Mouse (Mus musculus) spleen, adult 12 weeks (tissue): Measurements from ENCODE around the gene Gns.

Experiments
- DNase-seq: peaks from one replicate; pipeline ENCODE4 v3.0.0; 2022; ENCODE audit warnings: low spot score

Gene Gns

DNA sequence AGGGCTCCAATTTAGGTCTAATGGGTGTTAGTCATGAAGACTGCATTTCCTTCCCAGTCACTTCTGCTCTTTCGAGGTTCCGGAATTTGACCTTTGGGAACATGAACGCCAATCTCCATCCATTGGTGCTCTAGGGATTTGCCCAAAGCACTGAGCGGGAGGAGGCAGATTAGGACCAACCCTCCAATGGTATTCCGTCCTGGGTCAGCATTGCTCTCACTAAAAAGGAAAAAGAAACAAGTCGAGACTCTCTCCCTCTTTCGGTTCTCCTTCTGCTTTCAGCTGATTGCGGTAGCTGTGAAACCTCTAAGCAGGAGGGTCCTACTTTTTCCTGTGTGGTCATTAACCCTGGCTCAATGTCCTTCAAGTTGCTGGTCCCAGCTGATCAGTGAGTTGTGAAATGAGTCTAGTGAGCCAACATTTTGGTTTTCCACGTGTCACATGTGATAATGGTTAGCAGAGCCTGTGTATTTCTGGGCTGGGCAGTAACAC lies 937 bp downstream of the Gns start:
- no peak for DNase-seq

DNA sequence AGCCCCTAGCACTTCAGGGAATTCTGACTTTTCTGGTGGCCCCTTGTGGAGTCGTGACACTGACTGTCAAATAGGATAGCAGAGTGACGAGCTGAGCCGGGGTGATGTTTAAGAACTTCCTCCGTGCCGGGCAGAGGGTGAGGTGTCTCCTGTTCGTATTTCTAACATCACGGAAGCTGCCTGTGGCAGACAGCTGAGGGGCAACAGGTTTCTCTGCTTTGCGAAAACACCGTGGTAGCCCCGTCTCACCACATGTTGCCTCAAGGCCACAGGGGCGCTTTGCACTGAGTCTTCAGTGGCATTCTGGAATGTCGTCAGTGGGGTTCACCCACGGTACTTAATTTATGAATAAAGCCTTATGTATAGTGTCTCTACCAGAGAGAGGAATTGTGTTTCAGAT lies 2.4 kb downstream of the Gns start:
- DNase-seq = no peak

DNA sequence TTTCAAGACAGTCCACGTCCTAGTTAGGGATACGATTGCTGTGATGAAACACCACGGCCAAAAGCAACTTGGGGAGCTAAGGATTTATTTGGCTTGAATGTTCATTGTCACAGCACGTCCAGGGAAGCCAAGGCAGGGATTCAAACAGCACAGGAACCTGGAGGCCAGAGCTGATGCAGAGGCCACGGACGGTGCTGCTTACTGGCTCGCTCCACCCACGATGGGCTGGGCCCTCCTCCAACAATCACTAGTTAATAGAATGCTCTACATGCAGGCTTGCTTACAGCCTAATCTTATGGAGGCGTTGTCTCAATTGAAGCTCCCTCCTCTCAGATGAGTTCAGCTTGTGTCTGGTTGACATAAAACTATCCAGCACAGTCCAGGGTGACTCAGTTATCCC lies 2.9 kb downstream of the Gns start:
- DNase-seq = no peak

DNA sequence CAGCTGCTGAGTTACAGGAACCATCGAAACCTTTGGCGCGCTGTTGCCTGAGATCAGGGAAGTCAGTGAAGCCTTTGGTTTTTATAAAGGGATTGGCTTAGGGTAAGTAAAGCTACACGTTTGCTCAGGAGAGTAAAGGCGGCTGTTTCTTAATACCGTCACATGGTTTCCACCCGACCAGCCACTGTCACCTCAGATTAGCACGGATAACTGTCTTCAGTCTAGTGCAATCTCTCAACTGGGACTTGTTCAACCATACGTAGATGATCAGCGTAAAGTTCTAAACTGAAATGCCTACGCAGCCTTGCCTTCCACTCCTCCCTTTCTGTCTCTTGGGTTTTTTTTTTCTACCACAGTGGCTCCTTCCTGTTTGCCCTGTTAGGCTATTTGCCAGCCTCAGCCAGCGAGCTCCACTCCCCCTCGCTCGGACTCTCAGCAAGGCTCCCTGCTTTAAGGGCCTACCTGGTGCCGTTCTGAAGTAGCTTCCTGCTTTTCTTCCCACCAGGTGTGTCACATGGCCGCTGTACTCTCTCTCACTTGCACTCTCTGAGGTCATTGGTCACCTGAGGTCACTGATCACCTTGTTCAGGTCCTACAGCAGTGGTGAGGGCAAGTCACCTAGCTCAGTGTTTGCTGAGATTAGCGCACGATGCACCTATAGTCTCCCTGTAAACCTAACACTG lies 4.0 kb downstream of the Gns start:
- no peak for DNase-seq

DNA sequence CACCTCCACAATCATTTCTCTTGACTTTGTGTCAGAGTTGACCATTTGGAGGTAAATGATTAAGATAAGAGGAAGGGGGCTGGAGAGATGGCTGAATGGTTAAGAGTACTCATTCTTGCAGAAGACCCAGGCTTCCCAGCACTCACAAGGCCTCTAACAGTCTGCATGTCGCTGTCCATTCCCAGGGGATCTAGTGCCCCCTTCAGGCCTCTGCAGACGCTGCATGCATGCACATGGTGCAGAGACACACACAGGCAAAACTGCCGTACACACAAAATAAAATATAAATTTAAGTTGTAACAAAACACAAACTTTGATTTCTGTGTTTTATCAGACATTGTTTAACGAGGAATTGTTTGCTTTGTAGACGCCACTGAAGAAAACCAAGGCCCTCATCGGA lies 5.9 kb downstream of the Gns start:
- no peak for DNase-seq

DNA sequence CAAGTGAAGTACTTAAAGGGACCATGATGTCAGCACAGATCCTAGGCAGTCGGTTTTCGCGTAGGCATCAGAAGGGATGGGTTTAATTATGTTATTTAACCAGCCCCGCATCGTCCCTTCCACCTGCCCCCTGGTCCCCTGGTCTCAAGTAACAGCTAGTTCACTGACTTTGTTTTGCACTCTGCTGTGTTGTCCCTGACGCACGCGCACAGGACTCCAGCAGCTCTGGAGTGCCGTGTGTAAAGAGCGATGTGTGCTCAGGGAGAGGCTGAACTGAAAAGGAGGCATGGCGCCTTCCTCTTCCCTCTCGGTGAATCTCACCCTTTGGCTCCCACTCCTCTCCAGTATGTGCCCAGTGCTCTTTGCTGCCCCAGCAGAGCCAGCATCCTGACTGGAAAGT lies 9.1 kb downstream of the Gns start:
- no peak for DNase-seq

DNA sequence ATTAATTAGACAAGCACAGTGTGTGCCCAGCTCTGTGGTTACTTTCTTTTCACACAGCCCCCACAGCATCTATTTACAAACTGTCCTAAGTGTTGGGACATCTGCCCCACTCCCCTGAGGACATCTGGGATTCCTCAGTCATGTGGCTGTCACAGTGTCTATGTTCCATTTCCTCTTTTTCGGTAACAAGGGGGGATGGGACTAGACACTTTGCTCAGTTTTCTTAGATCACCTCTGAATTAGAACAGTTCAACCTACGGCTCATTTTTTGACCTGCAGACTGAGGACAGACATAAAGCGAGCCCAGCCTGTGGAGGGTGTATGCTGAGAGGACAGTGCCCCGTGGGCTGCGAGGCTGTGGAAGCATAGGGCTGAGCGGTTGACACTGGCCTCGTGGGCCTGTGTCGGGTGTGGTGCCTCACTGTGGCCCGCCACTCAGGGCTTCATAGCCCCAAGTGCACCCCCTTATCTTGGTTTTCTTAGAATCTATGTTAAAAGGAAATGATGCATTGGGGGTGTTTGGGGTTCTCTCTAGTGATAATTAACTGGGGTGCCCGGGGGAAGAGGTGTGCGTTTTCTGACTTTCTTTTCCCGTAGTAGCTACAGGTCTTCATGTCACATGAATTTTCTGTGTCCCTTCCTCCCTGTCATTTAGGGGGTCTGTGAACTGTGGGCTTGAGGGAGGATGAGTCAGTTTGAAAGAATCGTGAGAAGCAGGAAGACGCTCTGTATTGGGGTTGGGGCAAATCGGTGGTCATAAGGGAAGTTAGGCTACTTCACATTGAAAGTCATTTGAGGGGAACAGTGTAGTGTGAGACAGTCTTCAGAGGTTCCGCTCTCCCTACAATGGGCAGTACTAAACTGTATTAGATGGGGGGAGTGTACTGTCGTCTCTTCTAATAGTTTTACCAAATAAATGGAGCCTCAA lies 10.1 kb downstream of the Gns start:
- DNase-seq = peak; percentile 21

DNA sequence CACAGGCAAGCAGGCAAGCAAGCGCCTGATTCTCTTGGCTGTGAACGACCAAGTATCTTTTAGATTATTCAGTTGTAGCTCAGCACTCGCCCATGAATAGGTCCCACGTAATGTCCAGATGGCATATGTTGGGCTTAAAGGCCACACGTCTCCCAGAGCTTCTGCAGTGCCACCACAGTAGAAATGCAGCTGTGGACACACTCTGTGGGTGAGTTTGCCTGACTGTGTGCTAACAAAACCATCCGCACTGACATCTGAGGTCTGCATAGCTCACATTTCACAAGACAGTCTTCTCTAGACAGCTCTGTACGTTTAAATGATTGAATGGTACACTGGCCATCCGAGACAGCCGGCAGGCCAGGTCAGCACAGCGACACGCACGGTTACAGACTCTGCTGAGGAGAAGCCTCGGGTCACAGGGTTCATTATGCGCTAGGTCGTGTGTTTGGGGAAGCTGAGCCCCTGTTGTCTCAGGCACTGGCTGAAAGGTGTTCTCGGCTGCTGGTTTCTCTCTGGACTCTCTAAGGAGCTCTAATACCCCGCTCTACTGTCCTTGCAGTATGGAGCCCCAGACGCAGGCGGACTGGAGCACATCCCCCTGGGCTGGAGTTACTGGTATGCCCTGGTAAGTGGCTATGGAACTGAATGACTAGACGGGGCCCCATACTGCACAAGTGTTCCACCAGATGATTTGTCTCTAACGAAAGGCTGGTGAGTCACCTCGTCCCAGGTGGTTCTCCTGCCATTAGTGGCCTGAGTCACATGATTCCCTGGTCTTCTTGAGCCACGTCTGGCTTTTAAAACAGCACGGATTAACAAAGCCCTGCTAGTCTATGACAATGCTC lies 11.0 kb downstream of the Gns start:
- no peak for DNase-seq

DNA sequence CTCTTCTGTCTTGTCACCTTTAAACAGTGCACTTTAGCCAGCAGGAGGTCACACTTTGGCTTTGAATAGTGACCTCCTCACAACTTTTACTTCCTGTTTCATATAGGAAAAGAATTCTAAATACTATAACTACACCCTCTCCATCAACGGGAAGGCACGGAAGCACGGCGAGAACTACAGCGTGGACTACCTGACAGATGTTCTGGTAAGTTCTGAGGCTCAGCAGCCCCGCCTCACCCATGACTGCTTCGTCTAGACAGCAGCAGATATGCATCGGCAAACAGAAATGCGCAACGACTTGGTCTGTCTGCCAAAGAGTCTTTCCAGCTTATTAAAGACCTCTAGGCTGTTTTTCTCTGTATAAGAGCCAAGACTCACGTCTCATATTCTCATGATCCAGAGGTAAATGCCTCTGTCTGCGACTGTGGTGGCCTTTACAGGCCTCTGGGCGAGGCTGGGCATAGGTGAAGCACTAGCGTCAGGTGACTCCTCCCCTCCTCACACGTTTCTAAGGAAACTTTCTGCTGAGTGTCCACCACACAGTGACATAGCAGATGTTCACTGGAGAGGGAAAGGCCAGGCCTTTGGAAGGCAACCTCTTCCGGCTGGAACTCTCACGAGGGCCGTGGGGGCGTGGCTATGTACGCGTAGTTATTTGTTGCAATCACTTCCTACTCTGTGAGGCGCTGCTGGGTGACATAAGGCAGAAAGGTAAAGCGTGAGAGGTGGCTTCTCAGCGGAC lies 11.8 kb downstream of the Gns start:
- peak; percentile 20 for DNase-seq

DNA sequence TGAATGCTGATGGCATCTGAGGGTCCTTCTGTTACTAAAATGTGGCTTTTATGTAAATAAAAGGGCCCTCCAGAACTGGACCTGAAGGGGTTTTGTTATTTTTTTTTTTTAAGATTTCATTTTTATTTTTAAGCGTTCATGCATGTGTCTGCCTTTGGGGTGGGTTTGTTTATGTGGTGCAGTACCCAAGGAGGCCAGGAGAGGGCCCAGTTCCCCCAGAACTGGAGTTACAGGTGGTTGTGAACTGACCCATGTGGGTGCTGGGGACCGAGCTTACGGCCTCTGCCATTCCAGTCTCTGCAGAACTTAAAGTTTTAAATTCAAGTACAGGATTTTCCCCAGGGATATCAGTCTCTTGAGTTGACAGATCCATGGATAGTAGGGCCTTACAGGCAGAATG lies 14.5 kb downstream of the Gns start:
- DNase-seq = no peak

DNA sequence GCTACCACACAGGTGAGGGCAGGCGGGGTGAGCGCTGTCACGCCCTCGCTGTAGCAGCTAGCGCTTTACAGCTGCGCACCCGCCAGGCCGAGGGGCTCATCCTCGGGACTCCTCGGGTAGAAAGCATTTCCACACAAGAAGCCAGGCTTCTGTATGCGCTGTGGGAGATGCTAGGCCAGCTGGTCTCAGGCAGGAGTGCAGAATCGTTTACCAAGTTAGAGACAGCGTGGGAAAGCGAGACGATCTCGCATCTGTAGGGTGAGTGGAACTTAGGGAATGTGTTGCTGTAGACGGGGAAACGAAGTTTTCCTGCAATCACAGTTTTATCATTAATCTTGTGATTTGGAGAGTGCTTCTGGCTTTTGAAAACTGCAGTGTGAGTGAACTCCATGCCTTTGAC lies 16.4 kb downstream of the Gns start:
- DNase-seq = no peak

DNA sequence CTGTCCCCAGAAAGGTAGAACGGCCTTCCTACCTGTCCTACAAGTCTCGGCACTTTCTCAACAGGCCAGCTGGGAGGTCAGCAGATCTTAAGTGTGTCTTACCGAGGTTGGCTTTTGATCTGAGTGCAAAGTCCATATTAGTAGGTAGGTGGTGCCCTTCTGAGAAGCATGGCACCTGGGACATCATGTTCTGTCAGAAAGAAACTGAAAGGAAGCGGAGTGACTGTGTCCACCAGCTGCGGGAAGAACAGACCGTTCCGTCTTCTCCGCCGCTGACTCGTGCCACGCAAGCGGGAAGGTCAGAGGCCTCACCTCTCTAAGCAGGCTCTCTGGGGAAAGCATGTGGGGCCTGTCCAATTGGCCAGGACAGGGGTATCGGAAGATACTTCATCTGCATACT lies 19.8 kb downstream of the Gns start:
- no peak for DNase-seq

DNA sequence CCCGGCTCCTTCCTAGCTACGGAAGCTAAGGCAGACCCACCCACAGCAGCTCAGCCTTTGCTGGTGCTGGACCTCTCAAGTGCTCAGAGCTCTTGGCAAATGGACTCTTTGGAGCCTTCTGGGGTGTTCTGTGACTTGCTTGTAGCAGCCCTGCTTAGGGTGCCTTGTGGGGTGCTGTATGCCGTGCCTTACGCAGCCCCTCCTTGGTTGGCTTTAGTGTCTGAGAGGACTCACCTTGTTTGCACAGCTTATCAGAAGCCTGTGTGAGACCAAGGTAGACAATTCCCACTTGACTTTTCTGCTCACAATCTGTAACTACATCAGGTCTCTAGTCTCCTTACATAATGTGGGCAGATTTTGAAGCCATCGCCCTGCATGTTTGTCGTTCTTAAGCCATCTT lies 20.8 kb downstream of the Gns start:
- no peak for DNase-seq

DNA sequence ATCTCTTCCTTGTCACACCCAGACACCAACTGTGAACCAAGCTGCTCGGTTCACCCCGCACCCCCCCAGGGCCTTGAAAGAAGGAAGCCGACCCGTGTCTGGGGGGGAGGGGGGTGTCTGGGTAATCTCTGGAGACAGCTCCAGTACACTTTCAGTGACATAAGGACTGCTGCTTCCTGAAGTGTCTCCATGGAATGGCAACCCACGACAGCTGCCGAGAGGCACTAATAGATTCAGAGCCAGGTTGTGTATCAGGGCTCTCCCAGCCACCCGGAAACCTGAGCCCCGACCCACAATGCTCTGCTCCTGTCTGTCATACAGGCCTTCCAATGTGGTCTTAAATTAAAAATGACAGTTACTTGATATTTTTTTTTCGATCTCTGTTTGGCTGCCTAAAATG lies 21.5 kb downstream of the Gns start:
- no peak for DNase-seq

DNA sequence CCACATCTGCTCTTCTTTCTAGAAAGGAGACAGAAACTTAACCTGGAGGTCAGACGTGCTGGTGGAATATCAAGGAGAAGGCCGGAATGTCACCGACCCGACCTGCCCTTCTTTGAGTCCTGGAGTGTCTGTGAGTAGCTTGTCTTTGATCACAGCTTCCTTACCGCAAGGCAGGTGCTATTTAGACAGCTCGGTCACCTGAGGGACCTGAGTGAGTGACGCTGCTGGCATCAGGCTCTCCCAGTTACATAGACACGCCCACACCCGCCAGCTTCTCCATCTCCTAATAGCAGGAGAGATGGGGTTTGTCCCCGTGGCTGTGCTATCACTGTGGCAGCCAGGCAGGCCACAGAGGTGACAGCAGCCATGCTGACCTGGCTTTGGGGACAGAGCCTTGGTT lies 25.7 kb downstream of the Gns start:
- DNase-seq = no peak

DNA sequence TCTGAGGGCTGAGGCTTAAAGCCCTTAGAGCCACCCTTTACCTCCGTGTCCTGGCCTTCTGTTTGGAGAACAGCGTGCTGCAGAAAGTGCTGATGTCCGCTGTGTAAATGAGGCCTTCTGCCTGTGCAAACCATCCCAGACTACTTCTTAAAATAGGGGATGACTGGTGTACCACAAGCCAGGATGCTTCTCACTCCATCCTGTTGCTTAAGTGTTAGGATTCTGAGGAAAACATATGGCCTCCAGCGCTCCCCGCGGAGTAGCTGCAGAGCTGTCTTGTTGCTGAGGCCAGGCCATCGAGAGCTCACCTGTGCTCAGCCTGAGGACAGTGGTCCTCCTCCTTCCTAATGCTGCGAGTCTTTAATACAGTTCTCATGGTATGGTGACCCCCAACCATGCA lies 27.0 kb downstream of the Gns start:
- DNase-seq = no peak

DNA sequence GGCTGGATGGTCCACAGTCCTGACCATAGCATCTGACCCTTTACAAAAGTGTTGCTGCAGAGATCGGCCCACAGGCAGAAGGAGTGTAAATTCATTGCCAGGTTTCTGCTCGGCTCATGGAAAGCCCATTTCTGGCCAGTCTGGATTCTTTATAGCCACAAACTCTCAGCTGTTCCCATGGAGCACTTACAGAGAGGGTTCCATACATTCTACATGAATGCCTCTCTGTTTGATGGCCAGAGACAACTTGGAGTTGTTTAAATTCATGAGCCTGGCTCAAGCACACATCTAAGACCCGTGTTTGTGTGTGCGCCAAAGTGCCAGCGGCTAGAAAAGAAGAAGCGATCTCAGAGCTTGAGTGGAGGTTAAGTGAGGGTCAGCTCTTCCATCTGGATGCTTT lies 29.4 kb downstream of the Gns start:
- DNase-seq = no peak

DNA sequence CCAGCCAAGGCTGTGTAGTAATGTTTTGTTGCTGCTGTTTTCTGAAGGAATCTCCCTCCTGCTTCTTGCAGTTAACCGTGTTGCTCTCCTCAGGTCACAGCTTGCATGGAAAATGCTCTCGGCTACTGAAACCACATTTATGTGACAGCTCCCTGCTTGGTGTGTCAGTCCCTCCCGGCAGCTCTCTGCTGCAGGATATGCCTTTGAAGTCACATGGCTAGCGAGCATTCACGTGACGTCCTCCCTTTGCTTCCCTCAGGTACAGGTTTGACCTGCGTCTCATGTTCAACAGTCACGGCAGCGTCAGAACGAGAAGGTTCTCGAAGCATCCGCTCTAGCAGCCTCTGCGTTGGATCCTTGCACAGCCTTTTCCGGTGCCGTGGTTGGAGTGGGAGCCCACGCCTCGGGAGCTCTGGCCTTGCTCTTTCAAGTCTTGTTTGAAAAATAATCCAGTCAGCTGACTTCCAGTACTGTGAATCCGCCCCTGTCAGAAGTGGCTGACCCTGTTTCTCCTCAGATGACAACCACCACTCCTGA lies 30.0 kb downstream of the Gns start:
- no peak for DNase-seq

DNA sequence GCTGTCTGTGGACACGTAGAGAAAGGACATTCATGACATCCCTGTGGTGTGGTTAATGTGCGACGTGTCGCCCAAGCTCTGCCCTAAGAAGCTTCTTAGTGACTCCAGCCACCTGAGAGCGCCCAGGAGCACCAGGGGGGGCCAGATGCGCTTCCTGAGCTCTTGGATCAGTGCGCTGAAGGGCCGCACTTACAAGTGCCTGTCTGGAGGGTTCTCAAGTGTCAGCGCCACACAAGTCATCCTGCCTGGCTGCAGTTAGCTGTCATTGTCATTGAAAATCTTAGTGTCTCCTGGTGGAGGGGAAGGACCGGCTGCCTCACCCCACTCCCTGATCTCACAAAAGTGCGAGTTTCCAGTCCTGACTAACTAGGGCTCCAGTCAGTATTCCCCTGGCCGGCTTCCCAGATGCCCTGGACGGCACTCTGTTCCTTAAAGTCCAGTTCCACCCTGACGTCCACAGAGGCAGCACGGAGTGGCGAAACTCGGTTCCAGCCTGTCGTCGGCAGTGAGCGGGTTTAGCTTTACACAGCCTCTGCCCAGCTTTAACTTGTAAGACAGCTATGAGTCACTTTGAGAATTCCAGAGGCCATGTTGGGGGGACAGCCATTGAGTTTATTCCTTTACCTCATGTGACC lies 30.8 kb downstream of the Gns start:
- no peak for DNase-seq

DNA sequence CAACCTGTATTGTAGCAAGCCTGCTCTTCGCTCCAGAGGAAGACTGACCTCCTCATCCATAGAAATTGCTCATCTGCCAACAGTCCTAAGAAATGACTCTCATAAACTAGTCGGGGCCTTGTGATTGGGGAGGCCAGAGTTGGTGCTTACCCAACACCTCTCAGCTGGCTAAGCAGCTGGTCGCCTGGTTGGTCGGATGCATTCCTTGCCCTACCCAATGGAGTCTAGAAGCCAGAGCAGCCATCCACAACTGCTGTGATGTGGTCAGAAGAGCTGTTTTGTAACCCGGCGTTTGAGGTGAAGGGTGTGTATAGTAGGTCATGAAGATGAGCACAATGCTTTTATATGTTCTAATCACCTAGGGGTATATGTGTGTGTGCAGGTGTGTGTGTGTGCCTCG lies 33.7 kb downstream of the Gns start:
- no peak for DNase-seq

DNA sequence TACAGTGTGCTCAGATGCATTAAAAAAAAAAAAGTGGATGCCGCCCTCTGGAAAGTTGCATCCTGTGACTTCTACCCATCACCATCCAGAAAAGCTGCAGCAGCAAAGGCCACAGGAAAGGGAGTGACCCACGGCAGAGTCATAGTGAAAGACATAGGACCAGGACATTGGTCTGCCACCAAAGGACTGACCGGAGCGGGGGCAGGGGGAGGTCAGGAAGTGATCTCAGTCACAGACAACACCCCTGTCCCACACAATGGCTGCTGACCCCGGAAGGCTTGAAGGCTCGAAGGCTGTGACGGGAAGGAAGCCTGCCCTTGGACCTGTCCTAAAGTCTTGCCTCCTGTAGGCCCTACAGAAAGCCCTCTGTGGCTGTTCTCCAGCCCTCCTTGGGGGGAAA lies 36.1 kb downstream of the Gns start:
- no peak for DNase-seq
